Mouse (Mus musculus) cerebellum, adult 2 months (tissue): ENCODE data around the gene Rad50. TPM values are rescaled to one million over a fixed set of nuclear protein-coding genes. Genes with fewer than 3 reads are reported as not detected.

ENCODE experiments used
- DNase-seq, 2 experiments: peaks; one replicate each; pipeline ENCODE4 v3.0.0; 2021
- H3K27ac ChIP-seq: fragments of 200-500 bp; 2 replicates; pipeline ENCODE4 v1.5.1; 2012; ENCODE audit warnings: low read length, control low read depth, inconsistent platforms; ENCODE audit not compliant: insufficient read depth
- H3K27me3 ChIP-seq: fragments of 200-500 bp; 2 replicates; pipeline ENCODE4 v1.6.1; 2012; ENCODE audit warnings: inconsistent platforms, mild to moderate bottlenecking, low read length, moderate library complexity; ENCODE audit not compliant: control insufficient read depth, insufficient read depth
- H3K4me1 ChIP-seq: fragments of 200-500 bp; 2 replicates; pipeline ENCODE4 v1.6.1; 2011; ENCODE audit warnings: low read length; ENCODE audit not compliant: control insufficient read depth, insufficient read depth
- H3K4me3 ChIP-seq: fragments of 200-500 bp; replicated peaks from 2 replicates; pipeline ENCODE3; 2011; ENCODE audit warnings: mild to moderate bottlenecking, low read depth, low read length, control low read depth; ENCODE audit not compliant: insufficient read depth
- CTCF ChIP-seq: fragments of 200-500 bp; IDR thresholded peaks from 2 replicates; pipeline ENCODE4 v1.5.1; 2011; ENCODE audit warnings: low read depth, mild to moderate bottlenecking, control low read depth, low read length, moderate library complexity, borderline replicate concordance; ENCODE audit not compliant: insufficient read depth
- POLR2A ChIP-seq: fragments of 200-500 bp; IDR thresholded peaks from 2 replicates; pipeline ENCODE4 v1.6.1; 2011; ENCODE audit warnings: low read length, control low read depth, borderline replicate concordance; ENCODE audit not compliant: insufficient read depth
- WGBS: fragments of 180-500 bp; shearing (Covaris S2); methylation state at CpG from one replicate; pipeline ENCODE4 v1.1.7; 2018; 5-methylcytosine and 5-hydroxymethylcytosine counted together
- polyA plus RNA-seq: library from polyadenylated mRNA; depleted of rRNA; stranded (reverse); fragments of >200 nt; gene quantifications from 2 replicates; pipeline ENCODE4 v1.2.3, GENCODE M21; 2012

The Rad50 gene
- polyA plus RNA-seq, 1 experiment, result 5.4 TPM

GRCm38 (mm10) chr11:53742353-53742752, 35.2 kb upstream of the Rad50 start:
- peak in 1 of 2 experiments; percentile 16 for DNase-seq
- H3K27ac ChIP-seq, result no peak overlapping the region
- 22% methylated on average over 5 of the region's 5 CpGs for WGBS
- H3K27me3 ChIP-seq, result no peaks in the 10 kb centered on the region
- TF ChIP-seq CTCF, result peak; percentile 46; the same call in 1 of the 2 replicates
- TF ChIP-seq POLR2A, result no peak
- no peak overlapping the region for H3K4me3 ChIP-seq
- H3K4me1 ChIP-seq, result no peaks in the 10 kb centered on the region

- TF ChIP-seq CTCF, result peak; percentile 58
- no peak for TF ChIP-seq POLR2A
- Histone ChIP-seq H3K4me3 (no peak overlapping the region), H3K27me3 (no peaks in the 10 kb centered on the region), H3K27ac (no peak overlapping the region), H3K4me1 (no peaks in the 10 kb centered on the region)
- WGBS, result 46% methylated on average over 6 of the region's 6 CpGs
- DNase-seq, result peak; percentile 37 to 41
Measured at GRCm38 (mm10) chr11:53737573-53737946, 30.4 kb upstream of the Rad50 start.

DNA sequence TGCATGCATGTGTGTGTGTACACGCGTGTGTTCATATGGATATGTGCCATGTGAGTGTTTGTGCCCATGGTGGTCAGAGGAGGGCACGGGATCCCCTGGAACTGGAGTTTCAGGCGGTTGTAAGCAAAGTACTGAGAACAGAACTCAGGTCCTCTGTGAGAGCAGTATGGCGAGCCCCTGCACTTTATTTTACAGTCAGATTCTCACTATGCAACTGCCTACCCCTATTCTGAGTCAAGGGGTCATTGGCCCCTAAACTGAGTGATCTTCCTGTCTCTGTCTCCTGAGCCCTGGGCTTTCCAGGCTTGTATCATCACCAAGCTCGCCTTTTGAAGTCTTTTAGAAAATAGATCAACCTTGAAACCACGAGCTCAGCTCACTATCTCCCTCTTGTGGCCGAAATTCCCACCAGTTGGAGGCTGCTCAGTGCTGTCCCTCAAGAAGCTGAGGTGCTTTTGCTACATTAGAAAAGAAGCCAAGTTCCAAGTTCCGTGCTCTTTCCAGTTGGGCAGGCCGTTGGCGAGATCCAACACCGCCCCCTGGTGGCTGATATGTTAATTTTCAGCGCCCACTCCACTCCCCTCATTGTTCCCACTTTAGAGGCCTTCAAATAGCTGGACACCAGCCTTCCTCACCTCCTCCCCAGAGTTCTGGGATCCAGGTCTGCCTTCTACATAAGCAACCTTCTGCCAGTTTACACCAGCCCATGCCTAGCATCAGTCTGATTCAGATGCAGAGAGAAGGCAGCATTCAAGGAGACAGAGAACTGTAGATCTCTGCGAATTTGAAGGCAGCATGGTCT, 29.9 kb upstream of the Rad50 start:
- 50% methylated on average over 14 of the region's 14 CpGs for WGBS
- Histone ChIP-seq H3K27me3 (no peaks in the 10 kb centered on the region), H3K4me3 (no peak overlapping the region), H3K4me1 (no peaks in the 10 kb centered on the region), H3K27ac (no peak overlapping the region)
- peak; percentile 50 for TF ChIP-seq CTCF
- no peak for TF ChIP-seq POLR2A
- DNase-seq, result peak; percentile 33 to 45

DNA sequence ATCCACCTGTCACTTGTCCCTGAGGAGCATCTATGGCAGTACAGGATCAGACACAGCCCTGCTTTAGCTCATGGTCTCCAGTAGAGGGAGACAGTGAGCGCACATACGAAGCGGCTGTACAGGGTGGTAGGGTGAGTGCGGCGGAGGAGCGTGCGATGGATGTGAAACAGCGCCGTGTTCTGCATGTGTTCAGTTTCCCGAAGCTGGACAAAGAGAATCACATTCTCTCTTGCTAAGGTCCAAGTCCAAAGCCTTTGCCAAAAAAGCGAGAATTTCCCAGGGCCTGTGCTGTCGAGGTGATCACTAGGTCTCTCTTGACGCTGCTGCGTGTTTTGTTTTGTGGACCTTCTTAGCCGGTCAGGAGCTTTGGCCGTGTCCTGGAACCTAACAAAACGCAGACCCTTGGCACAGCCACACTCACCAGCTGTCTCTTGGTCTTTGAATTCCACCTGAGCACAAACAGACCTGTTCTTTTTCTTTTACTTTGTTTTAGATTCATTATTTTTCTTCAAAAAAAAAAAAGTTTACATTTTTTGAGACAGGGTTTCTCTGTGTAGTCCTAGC, 28.6 kb upstream of the Rad50 start:
- Histone ChIP-seq H3K27ac (no peak overlapping the region), H3K27me3 (no peaks in the 10 kb centered on the region), H3K4me3 (peak overlapping the region; percentile 30), H3K4me1 (no peaks in the 10 kb centered on the region)
- DNase-seq, result peak; percentile 69 to 73
- peak; percentile 94 for TF ChIP-seq CTCF
- TF ChIP-seq POLR2A, result no peak
- WGBS, result 14% methylated on average over 17 of the region's 17 CpGs

GRCm38 (mm10) chr11:53734970-53735681, 28.0 kb upstream of the Rad50 start:
- no peak overlapping the region for H3K4me3 ChIP-seq
- no peaks in the 10 kb centered on the region for H3K4me1 ChIP-seq
- no peaks in the 10 kb centered on the region for H3K27me3 ChIP-seq
- 59% methylated on average over 18 of the region's 18 CpGs for WGBS
- H3K27ac ChIP-seq, result no peak overlapping the region
- TF ChIP-seq CTCF (no peak), POLR2A (no peak)
- DNase-seq, result no peak

- H3K27me3 ChIP-seq, result no peaks in the 10 kb centered on the region
- no peaks in the 10 kb centered on the region for H3K4me1 ChIP-seq
- no peak for DNase-seq
- H3K27ac ChIP-seq, result no peak overlapping the region
- 93% methylated on average over 2 of the region's 2 CpGs for WGBS
- TF ChIP-seq CTCF, result no peak
- TF ChIP-seq POLR2A, result no peak
- H3K4me3 ChIP-seq, result no peak overlapping the region
Measured at GRCm38 (mm10) chr11:53734431-53734830, 27.3 kb upstream of the Rad50 start.

- 87% methylated on average over 7 of the region's 7 CpGs for WGBS
- Histone ChIP-seq H3K27me3 (no peaks in the 10 kb centered on the region), H3K4me3 (no peak overlapping the region), H3K27ac (no peak overlapping the region), H3K4me1 (no peaks in the 10 kb centered on the region)
- no peak for TF ChIP-seq POLR2A
- no peak for TF ChIP-seq CTCF
- no peak for DNase-seq
Measured at GRCm38 (mm10) chr11:53733824-53734223, 26.7 kb upstream of the Rad50 start.
